Mouse (Mus musculus) fat pad, adult 2 months (tissue): Measurements from ENCODE around the gene Cop1.
"Not testable (repeated sequence)": the region's sequence is repeated elsewhere in the genome, so short reads cannot be mapped to it uniquely, and the experiment has no call there.

Experiments used
- DNase-seq: peaks from one replicate; pipeline ENCODE4 v3.0.0-alpha.2; 2011; ENCODE audit warnings: low read depth, low spot score; ENCODE audit errors: extremely low read depth

Gene Cop1

DNA sequence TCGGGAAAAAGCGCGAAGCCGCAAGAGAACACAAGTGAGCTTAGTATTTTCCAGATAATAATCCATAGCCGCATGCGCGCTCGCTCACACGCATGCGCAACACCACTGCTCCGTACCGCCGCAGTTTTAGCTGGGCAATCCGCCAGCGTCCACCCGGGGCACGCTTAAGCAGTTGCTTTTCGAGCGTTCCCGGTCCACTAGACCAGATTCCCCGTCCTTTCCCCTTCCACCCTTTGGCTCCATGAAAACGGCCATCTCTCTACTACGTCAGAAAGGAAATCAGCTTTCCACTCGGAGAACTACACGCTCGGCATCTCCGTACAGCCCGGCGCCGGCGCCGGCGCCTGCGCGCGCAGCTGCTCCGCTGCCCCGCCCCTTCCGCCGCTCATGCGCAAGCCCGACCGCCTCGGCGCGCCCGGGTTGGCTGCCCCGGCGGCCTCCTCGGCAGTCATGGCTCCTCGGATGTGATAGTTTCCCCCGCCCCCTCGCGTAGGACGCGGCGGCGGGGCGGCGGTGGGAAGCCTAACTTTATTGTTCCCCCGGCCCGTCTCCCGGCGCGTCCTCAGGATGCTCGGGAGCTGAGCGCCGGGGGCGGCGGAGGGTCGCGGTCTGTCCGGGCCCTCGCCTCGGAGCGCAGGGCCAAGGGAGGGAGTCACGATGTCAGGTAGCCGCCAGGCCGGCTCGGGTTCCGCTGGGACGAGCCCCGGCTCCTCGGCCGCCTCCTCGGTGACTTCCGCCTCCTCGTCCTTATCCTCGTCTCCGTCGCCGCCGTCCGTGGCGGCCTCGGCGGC is at the start of gene Cop1:
Gene Cop1, plus strand, starts transcription at position 540 of the 791 bp plus-strand sequence.
- not testable (repeated sequence) for DNase-seq

- peak; percentile 83 for DNase-seq
Observed at GRCm38 (mm10) chr1:159186741-159187140, 45.4 kb upstream of the Cop1 start.

DNA sequence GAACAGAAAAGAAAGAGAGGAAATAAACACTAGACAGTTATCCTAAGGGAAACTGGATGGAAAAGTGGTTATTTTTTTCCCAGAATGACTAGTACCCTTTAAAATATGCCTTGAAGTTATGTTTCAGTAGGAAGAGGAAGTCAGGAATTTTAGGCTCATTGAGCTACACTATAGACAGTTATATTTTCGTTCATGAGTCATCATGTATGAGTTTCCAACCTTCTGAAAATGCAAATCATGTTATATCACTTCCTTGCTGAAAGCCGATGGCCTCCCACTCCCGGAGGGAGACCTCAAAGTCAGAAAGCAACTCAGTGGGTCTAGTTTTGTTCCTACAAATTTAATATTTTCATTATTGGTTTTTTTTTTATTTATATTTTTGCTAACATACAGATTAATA is 33.5 kb upstream of the Cop1 start:
- DNase-seq = no peak

DNA sequence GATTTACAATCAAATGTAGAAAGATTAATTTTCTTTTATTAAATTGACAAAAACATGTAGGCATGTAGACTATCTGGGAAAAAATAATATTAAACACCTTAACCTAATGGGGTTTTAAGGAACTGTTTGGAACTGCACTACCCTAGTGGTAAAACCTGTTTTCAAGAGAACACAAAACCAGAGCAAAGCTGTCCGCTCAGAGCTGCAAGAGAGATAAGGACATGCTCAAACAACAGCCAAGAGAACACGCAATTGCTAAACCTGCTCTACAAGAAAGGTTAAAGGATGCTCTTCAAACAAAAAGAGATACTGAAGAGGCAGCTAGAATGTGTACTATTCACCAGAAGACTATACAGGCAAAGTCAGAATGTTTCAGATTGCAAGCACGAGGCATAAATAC is 32.5 kb upstream of the Cop1 start:
- peak; percentile 37 for DNase-seq

- no peak for DNase-seq
Observed at GRCm38 (mm10) chr1:159201220-159201619, 30.9 kb upstream of the Cop1 start.

GRCm38 (mm10) chr1:159211711-159212110 is 20.4 kb upstream of the Cop1 start:
- DNase-seq = no peak

DNA sequence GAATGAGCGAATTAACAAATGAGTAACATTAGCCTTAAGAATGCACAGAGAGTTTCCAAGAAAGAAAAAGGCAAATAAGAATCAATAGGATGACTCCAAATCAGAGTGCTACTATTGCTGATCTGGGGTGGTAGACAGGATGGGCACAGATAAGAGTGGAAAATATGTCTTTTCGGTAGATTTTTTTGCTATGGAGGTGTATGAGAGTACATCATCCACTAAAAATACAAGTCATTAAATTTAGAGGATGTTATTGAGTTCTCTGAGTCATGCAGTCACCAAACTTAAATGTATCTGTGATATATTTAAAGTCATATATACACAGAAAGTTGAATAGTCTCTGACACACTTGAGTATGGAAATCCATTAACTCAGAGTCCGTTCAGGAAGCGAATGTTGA is 14.7 kb upstream of the Cop1 start:
- DNase-seq = no peak

DNA sequence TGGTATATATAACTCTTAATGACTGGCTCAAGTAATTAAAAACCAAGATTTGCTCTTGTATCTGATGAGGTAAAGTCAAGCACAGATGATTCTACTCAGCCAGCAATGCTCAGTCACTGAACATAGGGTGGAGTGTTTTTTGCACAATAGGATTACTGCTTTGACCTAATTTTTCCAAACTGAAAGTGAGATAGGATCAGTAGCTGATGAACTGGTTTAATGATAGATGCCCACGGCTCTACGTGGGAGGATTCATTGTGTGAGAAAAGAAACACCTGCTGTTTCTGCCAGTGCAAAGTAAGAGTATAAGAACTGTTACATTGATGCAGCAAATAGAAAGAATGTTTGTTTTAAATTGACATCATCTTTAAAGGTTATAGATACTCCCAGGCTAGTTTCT is 10.1 kb upstream of the Cop1 start:
- DNase-seq = peak; percentile 93

GRCm38 (mm10) chr1:159225064-159225824 is 6.9 kb upstream of the Cop1 start:
- no peak for DNase-seq

GRCm38 (mm10) chr1:159232572-159233261 is 597 bp downstream of the Cop1 start:
- DNase-seq = not testable (repeated sequence)

DNA sequence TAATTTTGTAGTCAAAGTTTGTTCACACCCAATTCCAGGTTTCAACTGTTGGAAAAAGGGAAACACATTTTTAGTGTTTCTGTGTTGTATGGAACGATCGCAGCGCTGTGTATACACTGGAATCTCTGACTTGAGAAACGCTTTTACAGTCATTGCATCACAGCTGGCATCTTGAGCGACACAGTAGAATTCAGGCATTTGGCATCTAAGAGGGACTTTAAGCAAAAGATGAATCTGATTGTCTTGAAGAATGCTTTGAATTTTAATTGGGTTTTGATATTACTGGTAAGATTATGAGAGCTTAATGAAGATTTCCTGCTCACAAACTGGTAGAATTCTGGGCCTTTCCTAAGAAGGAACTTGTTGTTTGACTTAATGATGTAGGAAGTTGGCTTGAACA is 1.3 kb downstream of the Cop1 start:
- DNase-seq = no peak

- DNase-seq = no peak
Observed at GRCm38 (mm10) chr1:159234496-159234895, 2.4 kb downstream of the Cop1 start.

GRCm38 (mm10) chr1:159235674-159236073 is 3.6 kb downstream of the Cop1 start:
- DNase-seq = no peak

DNA sequence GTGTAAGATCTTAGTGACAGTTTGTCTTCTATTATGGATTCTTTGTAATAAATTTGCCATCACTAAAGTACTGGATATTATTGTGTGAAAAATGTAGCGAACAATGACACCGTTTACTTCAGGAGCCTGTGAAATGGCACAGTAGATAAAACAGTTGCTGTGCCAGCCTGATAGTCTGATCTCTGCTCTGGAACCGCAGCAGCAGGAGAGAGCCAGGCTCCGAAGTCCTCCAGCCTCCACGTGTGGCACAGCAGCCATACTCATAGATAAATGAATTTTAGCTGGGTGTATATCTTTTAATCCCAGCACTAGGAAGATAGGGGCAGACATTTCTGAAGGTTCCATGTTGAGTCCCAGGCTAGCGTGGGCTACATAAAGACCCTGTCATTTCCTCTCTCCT is 6.0 kb downstream of the Cop1 start:
- no peak for DNase-seq

GRCm38 (mm10) chr1:159250320-159250719 is 18.2 kb downstream of the Cop1 start:
- DNase-seq = no peak

- no peak for DNase-seq
Observed at GRCm38 (mm10) chr1:159253078-159253477, 21.0 kb downstream of the Cop1 start.

DNA sequence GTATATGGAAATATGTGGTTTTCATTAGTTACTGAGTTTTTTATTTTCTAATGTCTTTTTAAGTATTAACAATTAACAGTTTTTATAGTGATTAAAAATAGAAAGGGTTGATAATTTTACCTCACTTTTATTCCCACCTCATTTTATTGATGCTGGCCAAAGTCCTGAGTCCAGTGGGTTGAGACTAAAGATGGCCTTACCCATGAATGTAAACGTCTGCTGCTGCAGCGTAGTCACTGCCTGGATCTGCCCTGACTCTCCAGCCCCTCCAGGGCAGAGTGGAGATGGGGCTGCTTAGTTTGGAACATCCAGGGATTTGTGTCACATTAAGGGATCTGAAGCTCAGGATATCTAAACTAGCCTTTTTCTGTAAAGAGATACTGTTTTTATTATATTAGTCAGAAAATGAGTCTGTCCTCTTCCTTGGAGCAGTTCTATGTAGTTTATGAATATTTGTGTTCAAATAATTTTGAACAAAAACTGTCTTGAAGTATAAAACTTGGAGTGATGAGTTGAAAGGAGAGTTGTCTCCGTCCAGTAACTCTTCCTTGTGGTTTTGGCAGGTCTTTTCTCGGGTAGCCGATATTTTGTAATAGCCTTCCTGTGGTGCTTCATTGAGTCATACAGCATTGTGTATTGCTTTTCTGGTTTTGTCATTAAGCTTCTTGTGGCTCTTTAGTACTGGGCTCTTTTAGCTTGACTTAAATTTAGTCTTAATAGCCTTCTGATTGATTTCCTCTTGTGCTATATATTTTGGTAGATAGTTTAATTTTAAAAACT is 23.0 kb downstream of the Cop1 start:
- peak; percentile 30 for DNase-seq

DNA sequence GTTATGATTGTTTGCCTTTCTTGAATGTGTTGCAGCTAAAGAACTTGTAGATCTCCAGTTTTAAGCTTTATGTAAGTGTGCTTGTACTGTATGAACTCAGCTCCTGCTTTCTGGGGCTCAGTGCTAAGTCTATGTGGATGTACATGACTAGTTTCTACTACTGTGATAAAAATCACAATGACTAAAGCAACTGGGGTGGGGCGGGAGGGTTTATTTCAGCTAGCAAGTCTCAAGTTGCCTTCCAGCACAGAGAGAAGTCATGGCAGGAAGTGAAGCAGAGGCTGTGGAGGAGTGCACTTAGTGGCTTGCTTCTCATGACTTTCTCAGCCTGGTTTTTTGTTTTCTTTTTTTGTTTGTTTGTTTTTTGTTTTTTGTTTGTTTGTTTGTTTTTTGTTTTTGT is 24.4 kb downstream of the Cop1 start:
- DNase-seq = no peak

DNA sequence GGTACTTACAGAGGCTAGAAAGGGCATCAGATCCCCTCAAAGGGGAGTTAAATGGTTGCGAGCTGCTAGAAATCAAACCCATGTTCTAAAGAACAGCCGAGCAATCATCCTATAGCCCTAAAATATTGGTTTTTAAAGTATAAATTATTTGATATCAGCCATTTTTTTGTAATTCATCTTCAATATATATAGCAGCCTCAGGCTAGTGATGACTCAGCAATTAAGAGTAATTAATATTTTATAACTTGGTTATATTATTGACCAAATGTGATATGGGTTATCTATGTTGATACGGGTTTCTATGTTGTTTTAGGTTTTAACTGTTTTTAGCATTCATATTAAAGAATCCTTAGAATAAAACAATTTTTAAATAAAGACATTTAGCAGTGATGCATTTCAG is 31.7 kb downstream of the Cop1 start:
- DNase-seq = no peak

- DNase-seq = no peak
Observed at GRCm38 (mm10) chr1:159280072-159280471, 48.0 kb downstream of the Cop1 start.

GRCm38 (mm10) chr1:159281861-159282260 is 49.7 kb downstream of the Cop1 start:
- peak; percentile 50 for DNase-seq
